Mouse (Mus musculus): ENCODE results near the gene Klhdc3.

DNA sequence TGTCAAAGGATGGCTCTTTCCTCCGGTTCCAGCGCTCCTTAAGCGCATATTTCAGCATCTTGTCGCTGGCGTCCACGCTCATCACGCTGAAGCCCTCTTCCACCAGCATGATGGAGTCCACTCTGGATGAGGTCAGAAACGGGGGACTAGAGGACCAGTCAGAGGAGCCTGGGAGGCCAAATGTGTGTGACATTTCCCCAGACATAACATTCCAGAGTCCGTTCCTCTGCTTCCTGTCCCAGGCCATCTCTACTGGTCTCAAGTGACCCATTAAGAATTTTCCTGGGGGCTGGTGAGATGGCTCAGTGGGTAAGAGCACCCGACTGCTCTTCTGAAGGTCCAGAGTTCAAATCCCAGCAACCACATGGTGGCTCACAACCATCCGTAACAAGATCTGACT, 46.6 kb upstream of the Klhdc3 start:
- TF ChIP-seq POLR2A (IDR thresholded peaks at IDR 0.05; ENCODE audit: low read depth, low read length), result no peak
- no peak for TF ChIP-seq CTCF (IDR thresholded peaks at IDR 0.05; ENCODE audit: borderline replicate concordance, insufficient read depth, low read length)
